Mouse (Mus musculus) stomach, postnatal 0 days (tissue): ENCODE results near the gene Mef2a.

Experiments used
- CTCF ChIP-seq: IDR thresholded peaks from 2 replicates; pipeline ENCODE4 v1.5.1; 2016; ENCODE audit warnings: antibody characterized with exemption, low read depth, mild to moderate bottlenecking, moderate library complexity
- EP300 ChIP-seq: optimal IDR thresholded peaks from 2 replicates; pipeline ENCODE3; 2016; ENCODE audit warnings: antibody characterized with exemption

GRCm38 (mm10) chr7:67205734-67206425, 166.8 kb downstream of the Mef2a start:
- TF ChIP-seq CTCF (no peak), EP300 (no peak)
